Mouse (Mus musculus) layer of hippocampus, adult 9-11 months (tissue): ENCODE data around the gene Tec.
"Not testable (repeated sequence)": the region's sequence is repeated elsewhere in the genome, so short reads cannot be mapped to it uniquely, and the experiment has no call there.

Experiments
- DNase-seq: peaks from one replicate; pipeline ENCODE4 v3.0.0; 2022

Tec gene

DNA sequence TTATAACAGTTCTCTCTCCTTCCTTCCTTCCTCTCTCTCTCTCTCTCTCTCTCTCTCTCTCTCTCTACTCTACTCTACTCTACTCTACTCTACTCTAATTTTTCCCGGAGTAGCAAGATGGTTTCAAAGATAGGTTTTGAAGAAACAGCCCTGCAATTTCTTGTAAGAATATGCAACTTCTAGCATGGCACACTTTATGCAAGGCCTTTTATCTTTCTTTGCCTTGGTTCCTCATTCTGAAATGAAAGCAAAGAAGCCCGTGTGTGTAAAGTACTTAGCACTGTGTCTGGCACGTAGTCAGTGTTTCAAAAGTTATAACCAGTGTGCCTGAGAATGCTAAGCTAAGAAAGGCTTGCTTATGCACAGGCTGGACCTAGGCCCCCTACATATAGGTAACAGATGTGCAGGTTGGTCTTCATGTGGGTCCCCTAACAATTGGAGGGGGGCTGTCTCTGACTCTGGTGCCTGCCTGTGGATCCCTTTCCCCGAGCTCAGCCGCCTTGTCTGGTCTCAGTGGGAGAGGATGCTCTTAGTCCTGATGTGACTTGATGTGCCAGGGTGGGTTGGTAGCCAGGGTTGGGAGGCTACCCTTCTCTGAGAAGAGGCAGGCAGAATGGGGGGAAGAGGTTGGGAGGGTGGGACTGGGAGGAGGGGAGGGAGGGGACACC is 49.6 kb downstream of the Tec start:
- DNase-seq, result no peak

DNA sequence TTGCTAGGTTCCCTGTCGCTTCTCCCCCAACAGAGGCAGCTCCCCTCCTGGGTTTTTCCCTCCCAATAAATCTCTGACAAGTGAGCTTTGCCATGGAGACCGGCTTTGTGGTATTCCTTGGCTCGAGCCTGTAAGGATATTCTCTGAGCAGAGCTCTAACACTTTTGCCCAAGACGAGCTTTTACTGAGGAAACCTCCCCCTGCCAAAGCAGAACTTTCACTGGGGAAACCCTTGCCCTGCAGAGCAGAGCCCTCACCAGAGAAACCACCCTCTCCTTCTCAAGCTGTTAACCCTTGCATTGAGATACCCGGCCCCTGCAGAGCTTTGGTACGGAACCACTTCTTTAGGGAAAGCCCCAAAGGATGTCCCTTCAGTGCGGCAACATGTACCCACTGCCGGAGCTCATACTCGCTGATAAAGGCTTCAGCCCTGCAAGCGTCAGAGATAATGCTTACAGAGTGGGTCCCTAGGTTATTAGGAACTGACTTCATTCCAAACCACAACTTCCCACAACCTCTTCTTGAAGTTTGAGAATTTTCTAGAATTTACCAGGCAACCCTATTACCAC is 50.7 kb downstream of the Tec start:
- DNase-seq, result no peak

DNA sequence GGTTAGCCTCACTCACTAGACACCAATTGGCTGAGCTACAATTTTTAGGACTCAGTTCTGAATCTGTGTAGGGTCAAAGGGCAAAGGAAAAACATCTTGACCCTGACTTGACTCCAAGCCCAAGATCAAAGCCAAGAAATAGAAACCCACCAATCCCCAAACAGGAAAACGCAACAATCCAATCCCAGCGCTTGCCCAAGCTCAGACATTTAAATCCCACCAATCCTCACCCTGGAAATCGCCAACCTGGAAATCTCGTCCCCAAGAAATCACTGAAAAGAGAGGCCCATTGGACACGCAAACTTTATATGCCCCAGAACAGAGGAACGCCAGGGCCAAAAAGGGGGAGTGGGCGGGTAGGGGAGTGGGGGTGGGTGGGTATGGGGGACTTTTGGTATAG is 51.3 kb downstream of the Tec start:
- not testable (repeated sequence) for DNase-seq

GRCm38 (mm10) chr5:72816491-72816890 is 51.8 kb downstream of the Tec start:
- DNase-seq, result no peak

DNA sequence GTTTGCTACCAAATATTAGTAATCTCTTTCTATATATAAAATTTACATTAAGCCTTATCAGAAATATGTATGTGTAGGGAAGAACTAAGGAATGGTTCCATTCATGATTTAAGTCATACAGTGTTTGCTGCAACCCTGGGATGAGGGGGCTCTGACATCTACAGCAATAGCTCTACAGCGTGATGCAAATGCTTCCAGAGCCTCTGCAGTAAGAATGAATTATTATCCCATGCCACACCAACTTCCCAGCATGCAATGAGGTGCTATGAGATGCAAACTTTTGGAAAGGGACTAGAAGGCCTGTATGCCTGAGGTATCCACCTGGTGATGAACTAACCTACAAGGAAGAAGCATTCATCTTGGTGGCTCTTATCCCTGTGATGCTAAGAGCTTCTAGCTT is 52.2 kb downstream of the Tec start:
- DNase-seq, result no peak

- DNase-seq, result no peak
These were observed 52.9 kb downstream of the Tec start for GRCm38 (mm10) chr5:72815361-72815760.

DNA sequence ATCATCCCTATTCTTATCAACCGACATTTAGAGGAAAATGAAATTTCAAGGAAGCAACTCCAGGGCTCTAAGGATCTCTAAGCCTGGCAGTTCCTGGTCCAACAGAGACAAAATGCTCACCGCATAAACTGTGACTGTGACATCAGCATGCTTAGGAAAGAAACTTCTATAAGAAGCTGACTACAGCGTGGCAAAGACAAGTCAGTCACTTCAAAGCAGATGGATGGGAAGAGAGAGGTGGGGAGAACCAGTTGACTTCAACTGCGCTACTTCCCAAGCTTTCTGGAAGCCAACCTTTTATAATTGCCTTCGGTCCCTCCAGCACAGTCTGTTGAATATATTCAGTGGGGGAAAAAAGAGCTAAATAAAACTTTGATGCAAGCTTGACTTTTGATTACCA is 54.2 kb downstream of the Tec start:
- DNase-seq, result no peak

GRCm38 (mm10) chr5:72812908-72813307 is 55.4 kb downstream of the Tec start:
- DNase-seq, result no peak

DNA sequence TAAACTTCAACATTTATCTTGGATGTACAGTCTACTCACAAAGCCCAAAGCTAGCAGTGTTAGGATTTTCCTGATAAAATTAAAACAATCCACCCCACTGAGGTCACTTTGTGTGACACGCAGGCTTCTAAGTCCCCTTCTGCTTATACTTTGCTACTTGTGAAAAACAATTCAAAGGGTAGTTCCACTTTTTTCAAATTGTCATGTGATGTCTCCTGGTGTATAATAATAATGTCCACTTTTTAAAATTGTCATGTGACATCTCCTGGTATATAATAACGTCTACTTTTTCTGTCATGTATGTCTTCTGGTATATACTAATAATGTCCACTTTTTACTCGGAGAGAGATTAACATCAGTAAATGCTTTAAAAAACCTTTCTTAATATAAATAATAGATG is 56.0 kb downstream of the Tec start:
- no peak for DNase-seq

GRCm38 (mm10) chr5:72811397-72811796 is 56.9 kb downstream of the Tec start:
- no peak for DNase-seq

- no peak for DNase-seq
These were observed 57.3 kb downstream of the Tec start for GRCm38 (mm10) chr5:72810990-72811389.

GRCm38 (mm10) chr5:72809480-72809879 is 58.8 kb downstream of the Tec start:
- DNase-seq, result no peak

DNA sequence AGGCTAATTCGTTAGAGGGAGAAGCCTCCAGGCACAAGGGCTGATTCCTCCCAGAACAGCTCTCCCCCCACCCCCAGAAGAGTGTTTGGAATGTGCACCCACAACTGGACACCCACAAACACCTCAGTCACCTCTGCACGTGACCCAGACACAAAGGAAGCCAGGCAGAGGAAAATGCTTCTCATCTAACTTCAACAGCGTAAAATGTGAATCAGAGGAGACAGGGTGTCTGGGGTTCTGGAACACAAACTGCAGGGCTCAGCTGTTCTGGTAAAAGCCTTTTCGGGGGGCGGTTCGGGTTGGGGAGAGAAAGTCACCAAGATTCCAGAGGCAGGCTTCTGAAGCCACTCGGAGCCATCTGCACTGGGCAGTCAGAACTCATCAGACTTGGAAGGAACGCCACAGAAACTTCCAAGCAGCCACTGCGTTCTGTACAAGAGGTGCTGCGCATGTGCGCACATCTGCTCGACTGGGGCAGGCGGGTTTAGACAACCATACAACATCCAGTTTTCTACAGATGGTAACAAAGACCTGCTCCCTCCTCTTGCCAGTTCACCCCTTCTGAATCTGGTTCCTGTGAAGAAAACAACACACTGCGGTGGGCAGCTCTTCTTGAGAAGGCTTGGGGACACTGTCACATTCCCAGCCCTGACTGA is 59.7 kb downstream of the Tec start:
- DNase-seq, result no peak

GRCm38 (mm10) chr5:72802851-72803250 is 65.4 kb downstream of the Tec start:
- no peak for DNase-seq

GRCm38 (mm10) chr5:72798563-72798962 is 69.7 kb downstream of the Tec start:
- no peak for DNase-seq

DNA sequence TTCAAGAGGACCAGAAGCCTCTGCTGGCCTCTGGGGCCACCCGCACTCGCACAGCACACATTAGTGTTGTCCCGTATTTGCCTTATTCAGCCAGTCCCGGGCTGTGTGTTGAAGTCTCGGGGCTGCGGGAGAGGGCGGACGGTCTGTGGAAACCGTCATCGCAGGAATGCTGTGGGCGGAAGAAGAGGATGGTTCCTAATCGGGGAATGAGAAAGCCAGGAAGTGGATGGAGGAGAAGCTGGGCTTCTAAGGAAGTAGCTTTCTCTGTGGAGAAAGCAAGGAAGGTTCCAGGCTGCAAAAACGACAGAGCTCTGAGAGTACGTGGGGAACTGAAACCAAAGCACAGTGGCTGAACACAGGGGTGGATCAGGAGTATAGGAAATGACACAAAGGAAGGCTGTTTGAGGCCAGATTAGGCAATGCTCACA is 72.1 kb downstream of the Tec start:
- DNase-seq, result peak; percentile 53

DNA sequence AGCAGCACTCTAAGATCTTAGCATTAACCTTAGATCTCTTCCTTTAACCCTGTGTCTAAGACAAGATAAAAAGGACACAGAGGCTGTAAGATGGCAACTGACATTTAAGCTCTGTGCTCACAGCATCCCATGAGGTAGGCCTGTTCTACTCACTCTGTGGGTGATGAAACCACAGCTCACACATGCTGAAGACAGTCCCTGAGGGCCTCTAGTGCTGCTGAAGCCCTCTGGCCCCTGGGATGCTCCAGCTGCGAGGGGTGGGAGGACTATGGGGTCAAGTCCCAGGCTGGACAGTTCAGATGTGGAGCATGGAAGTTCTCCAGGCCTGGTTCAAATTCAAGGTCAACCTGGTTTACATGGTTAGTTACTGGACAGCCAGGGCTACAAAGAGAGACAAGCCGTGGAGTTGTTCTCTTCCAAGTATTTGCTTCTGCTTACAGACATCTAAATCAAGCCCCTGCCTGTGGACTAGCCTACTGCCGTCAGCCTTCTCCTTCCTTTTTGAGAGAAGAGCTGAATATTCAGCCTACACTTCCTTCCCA is 74.9 kb downstream of the Tec start:
- no peak for DNase-seq

GRCm38 (mm10) chr5:72791789-72792188 is 76.5 kb downstream of the Tec start:
- DNase-seq, result no peak

DNA sequence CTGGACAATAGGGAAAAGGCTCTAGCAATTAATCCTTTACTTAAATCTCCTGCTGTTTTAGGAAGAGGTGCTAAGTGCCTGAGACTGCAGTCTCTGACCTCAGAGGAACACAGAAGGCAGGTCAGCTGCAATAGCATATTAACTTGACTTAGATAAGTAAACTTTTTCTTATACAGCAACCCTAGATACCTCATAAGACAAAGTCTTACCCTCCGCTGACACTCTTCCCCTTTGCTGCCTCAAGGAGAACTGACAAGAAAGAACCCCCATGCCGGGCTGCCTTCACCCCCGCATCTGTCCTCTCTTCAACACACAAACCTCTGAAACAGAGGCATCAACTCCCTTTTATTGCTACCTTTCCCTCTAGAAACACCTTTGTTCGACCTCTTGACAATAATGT is 76.9 kb downstream of the Tec start:
- no peak for DNase-seq

DNA sequence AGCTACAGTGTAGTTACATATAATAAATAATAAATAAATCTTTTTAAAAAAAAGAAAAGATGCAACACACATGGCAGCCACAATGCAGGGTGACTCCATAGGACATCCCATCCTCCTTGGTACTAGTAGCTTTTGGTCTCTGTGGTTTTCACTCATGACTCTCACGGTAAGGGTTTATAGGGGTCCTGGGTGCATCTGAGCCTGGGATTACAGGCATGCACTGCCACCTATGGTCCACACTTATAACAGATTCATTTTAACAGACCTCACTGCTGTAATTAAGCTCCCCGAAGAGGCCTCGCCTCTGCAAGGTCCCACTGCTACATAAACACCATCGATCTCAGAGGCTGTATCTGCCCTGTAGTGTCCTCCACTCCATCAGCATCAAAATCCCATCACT is 82.8 kb downstream of the Tec start:
- DNase-seq, result no peak

GRCm38 (mm10) chr5:72784719-72785118 is 83.6 kb downstream of the Tec start:
- DNase-seq, result no peak

DNA sequence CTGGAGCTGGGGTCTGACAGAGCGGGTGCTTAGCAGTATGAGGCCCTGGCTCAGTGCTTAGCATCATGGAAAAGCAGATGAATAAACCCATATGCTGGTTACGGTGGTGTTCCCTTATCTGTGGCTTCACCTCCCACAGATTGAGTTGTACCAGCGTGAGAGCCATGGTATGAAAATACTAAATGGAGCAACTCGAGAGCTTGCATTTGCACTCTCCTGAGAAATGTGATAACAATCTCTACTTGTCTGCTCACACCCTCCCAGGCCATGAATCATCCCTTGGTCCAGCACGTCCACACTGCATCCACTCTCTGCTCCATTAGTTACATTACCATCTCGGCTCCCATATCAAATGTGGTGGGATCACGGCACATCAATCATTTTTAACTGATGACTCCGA is 84.3 kb downstream of the Tec start:
- DNase-seq, result no peak

GRCm38 (mm10) chr5:72783123-72783522 is 85.2 kb downstream of the Tec start:
- DNase-seq, result no peak

DNA sequence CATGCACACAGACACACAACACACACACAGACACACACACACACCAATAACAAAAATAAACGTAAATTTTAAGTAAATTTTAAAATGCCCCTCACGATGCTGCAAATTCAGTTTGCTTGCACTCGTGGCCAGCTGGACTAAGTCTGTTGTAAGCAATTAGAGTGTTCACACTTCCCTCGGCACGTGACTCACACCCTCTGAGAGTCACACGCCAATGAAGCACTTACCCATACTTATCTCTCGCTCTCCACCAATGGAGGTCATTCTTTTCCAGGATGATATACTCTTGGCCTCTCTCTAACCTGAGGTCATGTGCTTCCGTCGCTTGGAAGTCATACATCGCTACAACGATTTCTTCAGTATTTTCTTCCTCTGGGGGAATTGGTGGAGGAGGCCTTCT is 86.5 kb downstream of the Tec start:
- DNase-seq, result no peak
